Mouse (Mus musculus): ENCODE measurements around the gene Enah. TPM values are rescaled to one million over a fixed set of nuclear protein-coding genes. Genes with fewer than 3 reads are reported as not detected.

Gene Enah
- polyA plus RNA-seq, 1 experiment from 2014 or later: 12.3 TPM

DNA sequence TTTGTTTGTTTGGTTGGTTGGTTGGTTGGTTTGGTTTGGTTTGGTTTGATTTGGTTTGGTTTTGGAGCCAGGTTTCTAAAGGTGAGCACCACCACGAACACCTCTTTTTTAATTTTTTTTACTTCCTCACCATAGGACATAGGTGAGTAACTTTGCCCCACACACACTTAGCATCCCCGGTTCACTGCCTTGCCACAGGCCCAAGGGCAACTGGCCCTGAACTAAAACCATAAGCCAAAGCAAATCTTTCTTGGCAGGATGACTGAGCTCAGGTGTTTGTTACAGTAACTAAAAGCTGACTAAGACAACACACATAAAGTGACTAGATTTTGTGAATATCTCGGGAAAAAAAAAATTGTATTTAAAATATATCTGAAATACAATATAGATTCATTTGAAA, 172.4 kb downstream of the Enah start:
- Histone ChIP-seq H3K4me2 (replicated peaks) (no peak overlapping the region), H3K9ac (no peak overlapping the region), H3K4me3 (replicated peaks) (no peak overlapping the region), H3K9me3 (no peaks in the 10 kb centered on the region), H3K27me3 (replicated peaks) (no peaks in the 10 kb centered on the region), H3K4me1 (replicated peaks) (0 out of 2 replicates have a peak, but pooled peaks cover 3% of the 10 kb centered on the region), H3K27ac (no peak overlapping the region), H3K36me3 (no peaks in the 10 kb centered on the region)
- 90% methylated on average over 3 of the region's 3 CpGs for WGBS
- ATAC-seq: no peak

Other genes starting within 250 kb of the Enah start
- 138 and 156 TPM in 2 replicates for gene Lbr, start 176.9 kb downstream of the Enah start, polyA plus RNA-seq (2015; fragmentation: Nextera tagmentation; extraction: Ambion mirVana)
- gene Srp9, start 104.7 kb upstream of the Enah start, polyA plus RNA-seq (2015; fragmentation: Nextera tagmentation; extraction: Ambion mirVana): 144 and 173 TPM in 2 replicates
- gene Vmn1r1, start 144.5 kb upstream of the Enah start, polyA plus RNA-seq (2015; fragmentation: Nextera tagmentation; extraction: Ambion mirVana): not detected in 2 replicates